Mouse (Mus musculus) brain, embryonic 14.5 days (tissue): ENCODE results near the gene Serpina3f.

ENCODE experiments used
- CTCF ChIP-seq: fragments of 200-500 bp; IDR thresholded peaks from 2 replicates; pipeline ENCODE4 v1.5.1; 2012; ENCODE audit warnings: inconsistent platforms, mild to moderate bottlenecking, moderate library complexity, borderline replicate concordance; ENCODE audit not compliant: insufficient read depth, insufficient read length; ENCODE audit errors: extremely low read depth
- POLR2A ChIP-seq: fragments of 200-500 bp; IDR thresholded peaks from 2 replicates; pipeline ENCODE4 v1.6.1; 2012; ENCODE audit warnings: mild to moderate bottlenecking, inconsistent platforms, borderline replicate concordance; ENCODE audit not compliant: poor library complexity, insufficient read depth, insufficient read length, severe bottlenecking; ENCODE audit errors: extremely low read depth

DNA sequence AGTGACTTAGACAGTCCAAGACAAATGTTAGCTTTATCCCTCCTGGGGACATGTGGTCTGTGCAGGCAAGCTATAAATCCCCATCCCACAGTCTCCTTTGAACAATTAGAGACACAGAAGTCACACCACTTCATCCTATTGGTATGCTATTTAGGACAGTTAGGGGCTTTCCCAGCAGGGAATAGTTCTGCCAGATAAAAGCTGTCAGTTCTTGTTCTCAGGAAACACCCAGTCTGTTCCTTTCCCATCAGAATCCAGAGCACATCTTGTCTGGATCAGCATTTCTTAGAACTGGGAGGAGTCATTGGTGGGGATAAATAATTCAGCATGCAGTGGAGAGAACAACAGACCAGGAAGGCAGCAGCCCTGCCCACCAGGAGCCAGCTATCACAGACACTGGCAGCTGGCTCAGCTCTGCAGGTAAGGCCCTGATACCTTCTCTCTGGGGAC lies 33.2 kb downstream of the Serpina3f start:
- TF ChIP-seq POLR2A (no peak), CTCF (no peak)
